Comparison of ENCODE assay signal across 12 mouse cellular contexts in the genomic region with DNA sequence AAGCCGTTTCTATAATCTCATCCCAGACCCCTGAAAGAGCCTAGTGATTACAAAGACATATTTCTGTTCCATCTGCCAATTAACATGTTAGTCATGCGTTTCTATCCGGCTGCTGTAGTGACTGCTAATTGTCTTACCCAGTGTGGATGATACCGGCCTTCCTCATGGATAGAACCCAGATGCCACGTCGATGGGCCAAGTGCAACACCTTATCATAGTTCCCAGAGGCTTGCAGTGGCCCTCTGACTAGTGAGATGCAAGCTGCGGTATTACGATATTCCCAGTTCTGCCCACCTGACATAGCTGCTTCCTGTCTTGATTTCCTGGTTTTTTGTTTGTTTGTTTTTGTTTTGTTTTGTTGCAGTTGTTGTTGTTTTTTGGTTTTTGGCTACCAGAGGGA. TPM values are rescaled to one million over a fixed set of nuclear protein-coding genes. Genes with fewer than 3 reads are reported as not detected.
DNase-seq lines count a peak whose midpoint lies in the region; ATAC-seq and TF ChIP-seq lines count a peak whose summit lies in the region.
"Had no signal": no experiment of that assay in that cellular context is flagged by ENCODE, and none has a peak within 500 bp of the region (broad histone marks: within the 10 kb centered on the region; RNA-seq: fewer than 3 reads in every experiment).

No protein-coding gene starts in this region.

- 0 out of 2 replicates have a peak overlapping the region, but pooled peaks have one; percentile 28 for H3K27ac ChIP-seq in embryonic facial prominence, embryonic 15.5 days (replicated peaks)
- H3K27ac ChIP-seq in embryonic facial prominence, embryonic 10.5 days (replicated peaks) = no peak overlapping the region
- H3K27ac ChIP-seq in kidney, embryonic 15.5 days = peak overlapping the region; percentile 71
- H3K27ac ChIP-seq in heart, postnatal 0 days (ENCODE audit: low read depth) = peak overlapping the region; percentile 84
- H3K27ac ChIP-seq: embryonic facial prominence, embryonic 12.5 days; hindbrain, embryonic 12.5 days had no signal

- H3K9me3 ChIP-seq in embryonic facial prominence, embryonic 15.5 days (replicated peaks) = no peaks in the 10 kb centered on the region
- H3K9me3 ChIP-seq in embryonic facial prominence, embryonic 10.5 days = no peaks in the 10 kb centered on the region
- H3K9me3 ChIP-seq in kidney, embryonic 15.5 days (replicated peaks) = no peaks in the 10 kb centered on the region
- no peaks in the 10 kb centered on the region for H3K9me3 ChIP-seq in heart, postnatal 0 days (replicated peaks; ENCODE audit: control insufficient read depth, low read length)
- H3K9me3 ChIP-seq: embryonic facial prominence, embryonic 12.5 days; hindbrain, embryonic 12.5 days; lung, embryonic 15.5 days had no signal

- H3K36me3 ChIP-seq in embryonic facial prominence, embryonic 15.5 days = no peaks in the 10 kb centered on the region
- H3K36me3 ChIP-seq in embryonic facial prominence, embryonic 10.5 days (replicated peaks) = no peaks in the 10 kb centered on the region
- H3K36me3 ChIP-seq in kidney, embryonic 15.5 days = no peaks in the 10 kb centered on the region
- H3K36me3 ChIP-seq in heart, postnatal 0 days (replicated peaks; ENCODE audit: control insufficient read depth, insufficient read depth, low read length) = no peaks in the 10 kb centered on the region
- H3K36me3 ChIP-seq: embryonic facial prominence, embryonic 12.5 days; hindbrain, embryonic 12.5 days; lung, embryonic 15.5 days had no signal

- no peaks in the 10 kb centered on the region for H3K27me3 ChIP-seq in embryonic facial prominence, embryonic 15.5 days
- H3K27me3 ChIP-seq in embryonic facial prominence, embryonic 10.5 days (replicated peaks; ENCODE audit: low read depth, poor library complexity, severe bottlenecking) = no peaks in the 10 kb centered on the region
- H3K27me3 ChIP-seq in kidney, embryonic 15.5 days = no peaks in the 10 kb centered on the region
- no peaks in the 10 kb centered on the region for H3K27me3 ChIP-seq in heart, postnatal 0 days (ENCODE audit: control insufficient read depth, insufficient read depth, low read length)
- H3K27me3 ChIP-seq: embryonic facial prominence, embryonic 12.5 days; hindbrain, embryonic 12.5 days; lung, embryonic 15.5 days had no signal

- DNase-seq in embryonic facial prominence, embryonic 10.5 days (ENCODE audit: low spot score) = no peak
- DNase-seq in kidney, postnatal 4 days = no peak
- DNase-seq in MN1 (ENCODE audit: low spot score) = peak; percentile 79
- DNase-seq in heart, postnatal 0 days (ENCODE audit: low spot score) = peak; percentile 46
- no peak for DNase-seq in right cerebral cortex, postnatal 10 days (ENCODE audit: low spot score in 2 of 2)
- DNase-seq in gastrocnemius, postnatal 4 days (ENCODE audit: low spot score in 2 of 2) = no peak
- DNase-seq: cerebellum, adult 9-11 months had no signal

- no peaks in the 10 kb centered on the region for H3K4me1 ChIP-seq in embryonic facial prominence, embryonic 15.5 days
- H3K4me1 ChIP-seq in embryonic facial prominence, embryonic 10.5 days = peaks cover 9% of the 10 kb centered on the region; the same call in 1 of the 2 replicates
- H3K4me1 ChIP-seq in kidney, embryonic 15.5 days = peaks cover 29% of the 10 kb centered on the region
- peaks cover 5% of the 10 kb centered on the region; the same call in 1 of the 2 replicates for H3K4me1 ChIP-seq in heart, postnatal 0 days (ENCODE audit: control insufficient read depth, insufficient read depth)
- H3K4me1 ChIP-seq: hindbrain, embryonic 12.5 days had no signal

- no peak overlapping the region for H3K4me2 ChIP-seq in embryonic facial prominence, embryonic 15.5 days (replicated peaks)
- no peak overlapping the region for H3K4me2 ChIP-seq in kidney, embryonic 15.5 days
- H3K4me2 ChIP-seq in heart, postnatal 0 days (ENCODE audit: low read depth, low read length) = no peak overlapping the region
- H3K4me2 ChIP-seq: embryonic facial prominence, embryonic 12.5 days; hindbrain, embryonic 12.5 days; lung, embryonic 15.5 days had no signal

- ATAC-seq in embryonic facial prominence, embryonic 15.5 days (ENCODE audit: insufficient number of reproducible peaks, low FRiP score, low TSS enrichment, low read depth) = no peak
- ATAC-seq in kidney, embryonic 15.5 days (replicated peaks; ENCODE audit: low FRiP score) = no peak
- ATAC-seq in heart, postnatal 0 days (ENCODE audit: insufficient read depth, low read depth) = peak; percentile 67

- TF ChIP-seq CTCF in heart, postnatal 0 days (IDR thresholded peaks at IDR 0.05; ENCODE audit: low read depth) = no peak

- WGBS in embryonic facial prominence, embryonic 15.5 days = 69% methylated on average over 8 of the region's 8 CpGs
- 87% methylated on average over 8 of the region's 8 CpGs for WGBS in embryonic facial prominence, embryonic 10.5 days
- 80% methylated on average over 8 of the region's 8 CpGs for WGBS in kidney, embryonic 15.5 days
- WGBS in heart, postnatal 0 days = 58% methylated on average over 8 of the region's 8 CpGs

- H3K9ac ChIP-seq in embryonic facial prominence, embryonic 15.5 days = no peak overlapping the region
- no peak overlapping the region for H3K9ac ChIP-seq in kidney, embryonic 15.5 days
- no peak overlapping the region for H3K9ac ChIP-seq in heart, postnatal 0 days (replicated peaks; ENCODE audit: low read depth, low read length)
- H3K9ac ChIP-seq: embryonic facial prominence, embryonic 12.5 days; hindbrain, embryonic 12.5 days; lung, embryonic 15.5 days had no signal

- H3K4me3 ChIP-seq in embryonic facial prominence, embryonic 15.5 days (replicated peaks) = no peak overlapping the region
- H3K4me3 ChIP-seq in embryonic facial prominence, embryonic 10.5 days = no peak overlapping the region
- H3K4me3 ChIP-seq in kidney, embryonic 15.5 days (replicated peaks) = no peak overlapping the region
- no peak overlapping the region for H3K4me3 ChIP-seq in heart, postnatal 0 days (ENCODE audit: low read depth, low read length)
- H3K4me3 ChIP-seq: embryonic facial prominence, embryonic 12.5 days; hindbrain, embryonic 12.5 days; lung, embryonic 15.5 days had no signal

- no peak for TF ChIP-seq EP300 in heart, postnatal 0 days (IDR thresholded peaks at IDR 0.05; ENCODE audit: low read depth)

RNA-seq across cellular contexts. Expression of a gene that starts 39.3 kb away (rescaled TPM):
- 10.3 and 13.1 TPM in 2 replicates for polyA plus RNA-seq in embryonic facial prominence, embryonic 15.5 days (2015; fragmentation: Nextera tagmentation; extraction: Ambion mirVana)
- polyA plus RNA-seq in embryonic facial prominence, embryonic 10.5 days (2016; fragmentation: Nextera tagmentation; extraction: Ambion mirVana) = 19.2 and 21.3 TPM in 2 replicates
- 9.6 and 11.5 TPM in 2 replicates for polyA plus RNA-seq in kidney, embryonic 15.5 days (2015; fragmentation: Nextera tagmentation; extraction: Ambion mirVana)
- 6.3 and 8.1 TPM in 2 replicates for total RNA-seq in heart, postnatal 0 days (2014; rRNA removed; ENCODE audit: low replicate concordance)
- 7.0 and 7.8 TPM in 2 replicates for polyA plus RNA-seq in heart, postnatal 0 days (2015; fragmentation: Nextera tagmentation; extraction: Ambion mirVana)
- 10 to 100 TPM; 25.1 to 29.0 TPM for total RNA-seq in gastrocnemius, postnatal 4 days (2021)

Comparison
In these comparisons a context has a peak if more than half of its experiments do, and no peak if none do; other contexts are left out.
1. DNase-seq: peak in MN1 (single experiment) and heart, postnatal 0 days (single experiment); none in embryonic facial prominence, embryonic 10.5 days (single experiment), kidney, postnatal 4 days (0 of 2), right cerebral cortex, postnatal 10 days (0 of 2) and gastrocnemius, postnatal 4 days (0 of 2).